Comparison of ENCODE assay signal across 8 mouse cellular contexts in the genomic region with DNA sequence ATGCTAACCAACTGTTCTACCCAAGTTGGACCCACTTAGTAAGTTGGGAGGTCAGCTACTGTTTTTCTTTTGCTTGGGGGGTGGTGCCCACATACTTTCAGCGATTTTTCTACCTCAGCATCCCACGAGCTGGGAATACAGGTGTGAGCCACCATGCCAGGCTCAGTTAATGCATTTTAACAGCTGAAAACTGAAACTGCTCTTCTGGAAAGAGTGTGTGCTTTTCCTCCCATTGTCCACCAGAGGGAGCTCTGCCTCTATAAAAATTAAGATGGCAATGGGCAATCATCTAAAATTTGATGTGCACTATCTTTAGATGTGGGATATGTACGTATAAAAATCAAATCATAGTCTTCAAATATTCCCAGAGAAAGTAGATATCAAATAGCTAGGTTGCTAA. TPM values are rescaled to one million over a fixed set of nuclear protein-coding genes. Genes with fewer than 3 reads are reported as not detected.
DNase-seq lines count a peak whose midpoint lies in the region; ATAC-seq and TF ChIP-seq lines count a peak whose summit lies in the region.

No protein-coding gene starts in this region.

- H3K9ac ChIP-seq in lung, postnatal 0 days (replicated peaks; ENCODE audit: low read depth) = no peak overlapping the region

- H3K4me1 ChIP-seq in lung, postnatal 0 days (ENCODE audit: insufficient read depth, low read depth, low read length) = no peaks in the 10 kb centered on the region
- H3K4me1 ChIP-seq in lung, adult 2 months (ENCODE audit: control insufficient read depth, insufficient read depth, low read length) = no peaks in the 10 kb centered on the region

- 7% methylated on average over 3 of the region's 3 CpGs for WGBS in lung, postnatal 0 days
- 8% methylated on average over 3 of the region's 3 CpGs for WGBS in lung, adult 2 months

- H3K4me3 ChIP-seq in lung, postnatal 0 days (ENCODE audit: low read depth, low read length) = no peak overlapping the region
- H3K4me3 ChIP-seq in lung, adult 2 months (replicated peaks; ENCODE audit: extremely low read depth, low read depth, low read length) = no peak overlapping the region

- no peak for TF ChIP-seq POLR2A in lung, adult 2 months (IDR thresholded peaks at IDR 0.05; ENCODE audit: borderline replicate concordance, extremely low read depth, low read depth, low read length)

- H3K4me2 ChIP-seq in lung, postnatal 0 days (replicated peaks; ENCODE audit: low read depth, low read length) = no peak overlapping the region

- H3K27me3 ChIP-seq in lung, postnatal 0 days (replicated peaks; ENCODE audit: insufficient read depth, low read length) = no peaks in the 10 kb centered on the region

- no peak for TF ChIP-seq EP300 in lung, postnatal 0 days (IDR thresholded peaks at IDR 0.05)

- H3K27ac ChIP-seq in lung, postnatal 0 days (ENCODE audit: low read length) = no peak overlapping the region

- DNase-seq in embryo, embryonic 11 days = peak; percentile 51
- no peak for DNase-seq in embryo, embryonic 10 days (ENCODE audit: low spot score)
- DNase-seq in lung, postnatal 0 days (ENCODE audit: low spot score) = peak; percentile 68
- no peak for DNase-seq in lung, adult 2 months
- peak; percentile 16 for DNase-seq in T-cell, adult 2 months (ENCODE audit: low spot score)
- DNase-seq in ovary, postnatal 14 days (ENCODE audit: low spot score) = no peak
- no peak for DNase-seq in gastrocnemius, postnatal 10 days

- TF ChIP-seq CTCF in lung, postnatal 0 days (IDR thresholded peaks at IDR 0.05) = peak; percentile 81
- TF ChIP-seq CTCF in lung, adult 2 months (IDR thresholded peaks at IDR 0.05; ENCODE audit: insufficient read depth, low read length) = no peak

- H3K36me3 ChIP-seq in lung, postnatal 0 days (ENCODE audit: insufficient read depth, low read length) = no peaks in the 10 kb centered on the region

- no peak for ATAC-seq in lung, postnatal 0 days
- 0 out of 2 replicates have a peak, but pooled peaks have one; percentile 50 for ATAC-seq in monocyte, adult 5-6 weeks (replicated peaks; ENCODE audit: insufficient number of reproducible peaks, low FRiP score, low TSS enrichment, poor library complexity, severe bottlenecking)

- H3K9me3 ChIP-seq in lung, postnatal 0 days (ENCODE audit: low read length) = no peaks in the 10 kb centered on the region

RNA-seq across cellular contexts. Expression of a gene that starts 15.3 kb away (rescaled TPM):
- 5.8 and 6.5 TPM in 2 replicates for polyA plus RNA-seq in lung, postnatal 0 days (2015; fragmentation: Nextera tagmentation; extraction: Ambion mirVana)
- polyA plus RNA-seq in lung, adult 2 months (2012; rRNA removed) = 2.8 and 4.7 TPM in 2 replicates
- 10.6 to 34.7 TPM (median 14.3 TPM) in 3 replicates for total RNA-seq in monocyte, adult 5-6 weeks (2017)
- 1 to 10 TPM; 5.8 to 6.1 TPM for total RNA-seq in gastrocnemius, postnatal 10 days (2021)

RNA-seq across cellular contexts. Expression of a gene that starts 43.5 kb away (rescaled TPM):
- 22.3 and 26.1 TPM in 2 replicates for polyA plus RNA-seq in lung, postnatal 0 days (2015; fragmentation: Nextera tagmentation; extraction: Ambion mirVana)
- polyA plus RNA-seq in lung, adult 2 months (2012; rRNA removed) = 6.6 and 8.4 TPM in 2 replicates
- total RNA-seq in monocyte, adult 5-6 weeks (2017) = 30.5 to 41.7 TPM (median 32.7 TPM) in 3 replicates
- total RNA-seq in gastrocnemius, postnatal 10 days (2021) = 10 to 100 TPM; 22.2 to 25.9 TPM

RNA-seq across cellular contexts. Expression of a gene that starts 43.6 kb away (rescaled TPM):
- 13.8 and 16.8 TPM in 2 replicates for polyA plus RNA-seq in lung, postnatal 0 days (2015; fragmentation: Nextera tagmentation; extraction: Ambion mirVana)
- polyA plus RNA-seq in lung, adult 2 months (2012; rRNA removed) = 16.2 and 22.5 TPM in 2 replicates
- total RNA-seq in monocyte, adult 5-6 weeks (2017) = 46.3 to 67.5 TPM (median 54.8 TPM) in 3 replicates
- total RNA-seq in gastrocnemius, postnatal 10 days (2021) = 10 to 100 TPM; 33.8 to 35.9 TPM

Comparison
In these comparisons a context has a peak if more than half of its experiments do, and no peak if none do; other contexts are left out.
1. DNase-seq: peak in embryo, embryonic 11 days (single experiment), lung, postnatal 0 days (single experiment) and T-cell, adult 2 months (single experiment); none in embryo, embryonic 10 days (single experiment), lung, adult 2 months (single experiment), ovary, postnatal 14 days (single experiment) and gastrocnemius, postnatal 10 days (single experiment).